Mouse (Mus musculus): Measurements from ENCODE around the gene Map3k5.

Gene Map3k5

GRCm38 (mm10) chr10:20010018-20010417 lies 75.7 kb downstream of the Map3k5 start:
- peak; percentile 4 for DNase-seq

- peak; percentile 74 for DNase-seq
These were observed 84.1 kb downstream of the Map3k5 start for GRCm38 (mm10) chr10:20018406-20018805.

- no peak for DNase-seq
These were observed 84.5 kb downstream of the Map3k5 start for GRCm38 (mm10) chr10:20018806-20019205.

GRCm38 (mm10) chr10:20021256-20021655 lies 87.0 kb downstream of the Map3k5 start:
- peak; percentile 65 for DNase-seq

GRCm38 (mm10) chr10:20021670-20022468 lies 87.6 kb downstream of the Map3k5 start:
- peak; percentile 71 for DNase-seq

- DNase-seq = peak; percentile 86
These were observed 88.5 kb downstream of the Map3k5 start for GRCm38 (mm10) chr10:20022608-20023340.

GRCm38 (mm10) chr10:20023524-20023923 lies 89.3 kb downstream of the Map3k5 start:
- DNase-seq = peak; percentile 78

GRCm38 (mm10) chr10:20024891-20025290 lies 90.6 kb downstream of the Map3k5 start:
- peak; percentile 70 for DNase-seq

GRCm38 (mm10) chr10:20025781-20026520 lies 91.7 kb downstream of the Map3k5 start:
- DNase-seq = peak; percentile 61

GRCm38 (mm10) chr10:20030703-20031102 lies 96.4 kb downstream of the Map3k5 start:
- DNase-seq = peak; percentile 34

- peak; percentile 96 for DNase-seq
These were observed 97.7 kb downstream of the Map3k5 start for GRCm38 (mm10) chr10:20031936-20032335.

GRCm38 (mm10) chr10:20036375-20036774 lies 102.1 kb downstream of the Map3k5 start:
- no peak for DNase-seq

GRCm38 (mm10) chr10:20036846-20037245 lies 102.6 kb downstream of the Map3k5 start:
- DNase-seq = peak; percentile 76

- DNase-seq = no peak
These were observed 105.3 kb downstream of the Map3k5 start for GRCm38 (mm10) chr10:20039531-20039930.

- DNase-seq = peak; percentile 98
These were observed 105.8 kb downstream of the Map3k5 start for GRCm38 (mm10) chr10:20040116-20040515.

- DNase-seq = peak; percentile 91
These were observed 106.4 kb downstream of the Map3k5 start for GRCm38 (mm10) chr10:20040677-20041076.

GRCm38 (mm10) chr10:20042081-20042480 lies 107.8 kb downstream of the Map3k5 start:
- DNase-seq = peak; percentile 70

- no peak for DNase-seq
These were observed 109.8 kb downstream of the Map3k5 start for GRCm38 (mm10) chr10:20044051-20044450.

GRCm38 (mm10) chr10:20045733-20046495 lies 111.6 kb downstream of the Map3k5 start:
- peak; percentile 93 for DNase-seq

- DNase-seq = no peak
These were observed 122.8 kb downstream of the Map3k5 start for GRCm38 (mm10) chr10:20056859-20057644.

- peak; percentile 91 for DNase-seq
These were observed 123.8 kb downstream of the Map3k5 start for GRCm38 (mm10) chr10:20058031-20058430.

- peak; percentile 96 for DNase-seq
These were observed 124.6 kb downstream of the Map3k5 start for GRCm38 (mm10) chr10:20058841-20059240.

Data from heart, adult 11 months (tissue).